Mouse (Mus musculus): Measurements from ENCODE around the gene Npsr1. TPM values are rescaled to one million over a fixed set of nuclear protein-coding genes. Genes with fewer than 3 reads are reported as not detected.

Npsr1 gene
- not detected in 2 replicates for polyA plus RNA-seq (2012; rRNA removed)

DNA sequence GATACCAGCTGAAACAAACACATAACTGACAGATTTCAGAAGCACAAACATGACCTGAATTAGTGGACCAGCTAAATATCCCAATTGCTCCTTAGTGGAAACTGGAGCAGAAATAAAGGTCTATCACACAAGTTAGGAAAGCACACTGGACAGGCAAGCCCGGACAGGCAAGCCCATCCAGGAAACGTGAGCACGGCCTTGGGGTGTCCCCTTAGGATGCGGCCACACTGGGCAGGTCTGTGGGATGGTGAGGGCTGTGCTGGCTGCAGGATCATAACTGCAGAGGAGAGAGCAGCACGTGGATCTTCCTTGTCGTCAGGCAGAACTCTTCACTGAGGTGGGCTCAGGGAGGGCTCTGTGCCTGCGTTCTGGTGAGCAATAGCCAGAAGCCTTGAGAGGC lies at the start of gene Npsr1:
Gene Npsr1, plus strand, starts transcription at position 301 of the 400 bp plus-strand sequence.

